Mouse (Mus musculus): Measurements from ENCODE around the gene Riiad1.

DNA sequence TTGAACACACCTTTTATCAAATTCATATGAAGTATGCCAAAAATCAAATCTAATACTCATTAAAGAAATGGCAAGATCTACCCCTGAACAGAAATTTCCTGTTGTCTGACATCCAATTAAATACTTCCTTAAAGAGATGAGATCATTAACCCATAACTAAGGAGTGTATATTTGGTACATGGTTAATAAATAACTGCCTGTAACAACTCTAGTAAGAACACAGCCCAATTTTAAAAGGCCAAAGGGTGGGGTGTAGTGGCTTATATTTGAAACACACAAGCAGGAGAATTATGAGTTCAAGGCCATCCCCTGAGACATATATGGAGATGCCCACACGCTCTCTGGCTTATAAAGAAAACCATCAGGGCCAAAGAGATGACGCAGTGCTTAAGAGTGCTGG, 30.8 kb downstream of the Riiad1 start:
- TF ChIP-seq GATA1 (IDR thresholded peaks at IDR 0.05; ENCODE audit: low read length) = no peak
- no peak for TF ChIP-seq TAL1 (IDR thresholded peaks at IDR 0.05; ENCODE audit: low read length)
